Mouse (Mus musculus): ENCODE data around the gene Dus3l.

Dus3l gene

DNA sequence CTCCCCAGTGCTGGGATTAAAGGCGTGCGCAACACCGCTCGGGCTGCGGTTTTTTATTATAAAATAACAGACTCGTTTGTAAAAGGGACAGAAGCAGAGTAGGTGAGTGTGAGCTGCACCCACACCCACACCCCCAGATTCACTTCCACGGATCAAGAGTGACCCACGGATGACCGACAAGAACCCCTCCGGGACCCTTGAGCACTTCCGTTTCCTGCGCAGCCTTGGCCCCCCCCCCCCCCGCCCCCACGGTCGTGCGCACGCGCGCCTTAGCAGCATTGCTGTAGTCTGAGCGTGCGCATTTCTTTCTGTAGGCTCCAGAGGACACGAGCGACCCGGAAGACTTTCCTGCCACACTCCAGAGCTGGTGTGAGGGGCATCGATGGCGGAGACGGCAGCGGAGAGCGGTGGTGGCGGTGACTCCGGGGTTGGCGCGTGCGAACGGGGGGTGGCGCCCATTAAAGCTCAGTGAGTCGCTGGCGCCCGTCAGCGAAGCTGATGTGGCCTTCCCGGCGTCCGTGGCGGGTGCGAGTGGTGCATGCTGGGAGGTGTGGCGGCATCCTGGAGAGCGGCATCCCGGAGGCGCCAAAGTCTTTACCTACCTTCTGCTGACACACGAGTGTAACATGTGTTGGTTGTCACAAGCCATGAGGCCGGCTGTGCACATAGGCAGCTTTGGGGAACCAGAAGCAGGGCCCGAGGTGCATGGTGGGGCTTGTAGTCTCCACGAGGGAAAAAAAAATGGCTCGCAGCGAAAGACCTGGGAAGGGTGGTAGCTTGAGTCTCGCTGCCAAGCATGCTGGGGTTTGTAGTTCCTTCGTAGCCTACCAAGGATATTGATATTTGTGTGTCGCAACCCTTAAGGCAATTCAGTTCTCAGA is at the start of gene Dus3l:
Gene Dus3l, plus strand, starts transcription at position 284 of the 881 bp plus-strand sequence.
- DNase-seq (ENCODE audit: low spot score) = peak; percentile 77

DNA sequence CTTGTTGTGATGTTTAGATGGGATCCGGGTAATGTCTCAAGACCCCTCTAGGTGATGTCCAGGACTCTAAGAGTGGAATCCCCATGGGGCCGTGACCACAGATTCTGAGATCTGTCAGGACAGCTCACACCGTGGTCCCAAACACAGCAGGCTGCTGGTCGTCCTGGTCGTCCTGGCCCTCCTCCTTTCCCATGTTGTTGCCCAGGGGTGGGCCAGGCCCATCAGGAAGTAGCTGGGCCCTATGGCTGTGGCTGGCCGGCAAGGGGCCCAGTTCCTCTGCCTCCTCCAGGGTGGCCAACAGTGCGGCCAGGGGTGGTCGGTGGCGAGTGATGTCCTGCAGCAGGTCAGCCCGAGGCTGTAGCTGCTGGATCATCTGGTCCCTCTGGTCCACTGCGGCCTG is 49.2 kb upstream of the Dus3l start:
- DNase-seq (ENCODE audit: low spot score) = no peak

DNA sequence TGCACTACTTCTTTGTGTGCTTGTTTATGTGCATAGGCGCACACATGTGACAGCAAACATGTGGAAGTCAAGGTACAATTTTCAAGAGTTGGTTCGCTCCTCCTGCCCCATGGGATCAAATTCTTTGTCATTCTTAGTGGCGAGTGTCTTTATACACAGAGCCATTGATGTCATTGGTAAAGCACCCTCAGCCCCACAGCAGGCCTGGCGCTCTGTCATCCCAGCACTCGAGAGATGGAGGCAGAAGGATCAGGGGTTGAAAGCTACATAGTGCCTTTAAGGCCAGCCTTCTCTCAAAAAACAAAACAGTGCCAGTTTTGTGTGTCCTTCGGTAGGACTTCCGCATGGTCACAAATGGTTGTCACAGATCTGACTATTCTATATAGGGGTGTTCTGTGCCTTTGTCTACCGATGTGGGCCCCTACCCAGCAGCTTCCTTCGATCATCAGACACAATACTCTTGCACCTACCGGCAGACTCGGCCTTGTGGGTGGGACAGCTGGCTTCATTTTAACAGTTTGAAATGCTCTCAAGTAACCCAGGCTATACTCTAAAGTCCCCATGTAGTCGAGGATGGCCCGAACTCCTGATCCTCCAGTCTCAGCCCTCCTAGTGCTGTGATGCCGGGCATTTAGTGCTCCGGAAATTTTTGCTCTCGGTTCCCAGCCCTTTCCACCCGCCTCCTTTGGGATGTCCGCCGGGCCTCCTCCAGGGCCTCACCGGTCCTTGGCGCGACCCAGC is 48.5 kb upstream of the Dus3l start:
- DNase-seq (ENCODE audit: low spot score) = no peak

DNA sequence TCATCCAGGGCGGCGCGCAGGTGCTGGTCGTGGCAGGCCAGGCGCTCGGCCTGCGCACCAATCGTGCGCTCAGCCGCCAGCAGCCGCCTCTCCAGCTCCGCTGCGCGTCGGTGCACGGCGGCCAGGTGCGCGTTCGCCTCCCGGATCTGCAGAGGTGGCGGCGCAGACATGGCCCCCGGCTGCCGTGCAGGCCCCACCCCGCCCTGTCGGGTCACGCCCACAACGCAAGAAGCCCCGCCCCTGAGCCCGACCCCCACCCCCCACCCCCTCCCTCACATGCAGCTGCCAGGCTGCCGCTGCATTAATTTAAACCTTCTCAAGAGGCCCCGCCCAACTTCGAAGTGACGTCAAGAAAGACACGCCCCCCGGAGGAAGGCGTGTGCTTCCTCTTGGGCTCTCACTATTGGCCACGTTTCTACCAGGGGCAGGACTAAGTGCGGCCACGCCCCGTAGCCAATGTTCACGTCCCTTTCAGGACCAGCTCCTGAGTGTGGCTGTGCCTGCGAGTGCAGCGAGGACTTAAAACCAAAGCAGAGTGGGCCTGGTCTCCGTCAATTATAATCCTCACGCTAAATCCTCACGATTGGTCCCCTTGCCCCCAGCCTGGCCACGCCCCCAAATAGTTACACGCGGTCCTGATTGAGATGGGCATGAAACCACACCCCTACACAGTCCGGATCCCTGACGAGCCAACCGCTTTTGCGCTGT is 47.7 kb upstream of the Dus3l start:
- peak; percentile 93 for DNase-seq (ENCODE audit: low spot score)

GRCm38 (mm10) chr17:56717363-56718058 is 47.0 kb upstream of the Dus3l start, which contains the start of the genes Ndufa11 and Vmac:
Ndufa11 (plus strand) TSS chr17:56717767.
Vmac (minus strand) TSS chr17:56718022.
- peak; percentile 94 for DNase-seq (ENCODE audit: low spot score)

- no peak for DNase-seq (ENCODE audit: low spot score)
Observed at GRCm38 (mm10) chr17:56722441-56722840, 42.1 kb upstream of the Dus3l start.

- DNase-seq (ENCODE audit: low spot score) = no peak
Observed at GRCm38 (mm10) chr17:56723419-56724161, 41.0 kb upstream of the Dus3l start.

DNA sequence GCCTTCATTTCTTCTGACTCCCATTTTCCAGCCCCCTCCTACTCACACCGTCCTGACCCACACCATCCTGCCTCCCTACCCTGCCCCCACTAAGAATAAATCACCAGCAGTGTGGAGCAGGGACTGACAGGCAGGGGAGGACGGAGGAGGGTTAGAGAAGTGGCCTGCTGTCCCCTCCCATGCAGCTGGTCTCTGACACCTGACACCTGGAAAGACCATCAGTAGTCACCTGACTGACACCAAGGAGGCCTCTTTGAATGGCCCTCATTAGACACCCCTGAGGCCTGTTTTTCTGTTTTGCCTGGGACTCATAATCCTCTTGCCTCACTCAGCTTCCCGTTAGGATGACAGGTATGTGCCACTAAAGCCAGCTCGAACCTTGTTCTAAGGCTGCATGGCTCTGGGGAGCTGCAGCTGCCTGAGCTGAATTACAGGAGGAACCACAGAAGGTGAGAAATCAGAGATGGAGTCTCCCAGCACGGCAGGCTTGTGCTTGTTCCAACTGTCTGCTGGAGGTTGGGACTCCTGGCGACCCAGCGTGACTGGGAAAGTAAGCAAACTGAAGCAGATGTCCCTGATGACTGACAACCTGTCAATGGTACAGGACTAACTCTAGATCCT is 37.4 kb upstream of the Dus3l start:
- no peak for DNase-seq (ENCODE audit: low spot score)

- no peak for DNase-seq (ENCODE audit: low spot score)
Observed at GRCm38 (mm10) chr17:56727659-56728058, 36.9 kb upstream of the Dus3l start.

DNA sequence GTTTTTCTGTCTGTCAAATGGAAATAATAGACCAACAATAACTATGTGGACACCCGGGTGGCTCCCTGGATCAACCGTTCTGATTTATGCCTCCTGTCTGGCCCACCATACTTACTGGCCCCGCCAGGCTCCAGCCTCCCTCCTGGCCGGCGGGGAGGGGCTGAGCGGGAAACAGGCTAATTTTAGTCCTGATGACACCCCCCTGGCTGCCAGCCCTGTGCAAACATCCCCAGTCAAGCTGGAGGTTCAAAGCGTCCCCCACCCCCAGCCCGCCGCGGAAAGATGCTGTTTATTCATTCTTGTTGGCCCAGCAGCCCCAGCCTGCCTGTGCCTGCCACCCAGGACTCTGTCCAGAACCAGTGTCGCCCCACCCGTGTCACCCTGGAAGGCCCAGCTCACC is 36.4 kb upstream of the Dus3l start:
- DNase-seq (ENCODE audit: low spot score) = no peak

- no peak for DNase-seq (ENCODE audit: low spot score)
Observed at GRCm38 (mm10) chr17:56729151-56729550, 35.4 kb upstream of the Dus3l start.

DNA sequence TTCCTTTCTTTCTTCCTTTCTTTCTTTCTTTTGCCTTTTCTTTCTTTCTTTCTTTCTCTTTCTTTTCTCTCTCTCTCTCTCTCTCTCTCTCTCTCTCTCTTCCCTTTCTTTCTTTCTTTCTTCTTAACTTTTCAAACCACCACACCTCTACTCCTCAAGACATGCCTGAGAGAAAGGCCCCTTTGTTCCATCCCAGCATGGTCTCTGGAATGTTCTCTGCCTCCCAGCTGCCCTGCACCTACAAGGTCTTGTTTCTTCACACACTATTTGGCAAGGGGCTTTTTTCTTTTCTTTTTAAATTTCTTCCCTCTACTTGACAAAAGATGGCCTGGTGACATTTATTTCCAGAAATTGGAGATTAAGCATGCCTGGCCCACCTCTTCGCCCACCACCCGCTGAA is 34.9 kb upstream of the Dus3l start:
- DNase-seq (ENCODE audit: low spot score) = no peak

DNA sequence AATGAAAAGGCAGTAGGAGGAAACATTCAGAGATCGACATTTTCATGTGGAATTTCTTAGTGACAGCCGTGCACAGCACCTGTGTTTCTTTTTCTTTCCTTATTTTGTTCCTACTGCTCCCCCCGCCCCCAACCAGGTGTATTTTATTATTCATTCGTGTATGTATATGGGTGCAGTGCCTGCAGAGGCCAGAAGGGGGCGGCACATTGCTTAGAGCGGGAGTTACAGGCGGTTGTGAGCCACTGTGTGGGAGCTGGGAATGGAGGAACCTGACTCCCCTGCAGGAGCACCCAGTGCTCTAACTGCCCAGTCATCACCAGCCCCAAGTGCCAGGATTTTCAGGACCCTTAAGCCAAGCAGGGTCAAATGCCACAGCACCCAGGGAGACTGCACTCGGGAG is 28.0 kb upstream of the Dus3l start:
- DNase-seq (ENCODE audit: low spot score) = no peak

DNA sequence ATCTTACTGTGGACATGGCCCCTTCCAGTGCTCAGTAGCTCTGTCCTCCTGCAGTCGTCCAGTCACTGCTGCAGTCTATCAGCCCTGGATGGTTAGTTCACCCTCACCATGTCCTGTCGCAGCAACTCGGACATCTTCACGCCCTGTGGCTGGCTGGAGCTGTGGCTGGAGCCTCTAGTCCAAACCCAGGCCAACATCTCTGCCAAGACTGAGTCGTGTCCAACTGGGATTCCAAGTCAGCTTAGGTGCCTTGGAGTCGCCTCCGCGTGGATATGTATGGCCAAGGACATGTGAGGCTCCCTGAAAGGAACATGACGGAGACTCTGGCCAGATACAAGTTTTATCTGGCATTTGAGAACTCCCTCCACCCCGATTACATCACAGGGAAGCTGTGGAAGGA is 26.3 kb upstream of the Dus3l start:
- no peak for DNase-seq (ENCODE audit: low spot score)

DNA sequence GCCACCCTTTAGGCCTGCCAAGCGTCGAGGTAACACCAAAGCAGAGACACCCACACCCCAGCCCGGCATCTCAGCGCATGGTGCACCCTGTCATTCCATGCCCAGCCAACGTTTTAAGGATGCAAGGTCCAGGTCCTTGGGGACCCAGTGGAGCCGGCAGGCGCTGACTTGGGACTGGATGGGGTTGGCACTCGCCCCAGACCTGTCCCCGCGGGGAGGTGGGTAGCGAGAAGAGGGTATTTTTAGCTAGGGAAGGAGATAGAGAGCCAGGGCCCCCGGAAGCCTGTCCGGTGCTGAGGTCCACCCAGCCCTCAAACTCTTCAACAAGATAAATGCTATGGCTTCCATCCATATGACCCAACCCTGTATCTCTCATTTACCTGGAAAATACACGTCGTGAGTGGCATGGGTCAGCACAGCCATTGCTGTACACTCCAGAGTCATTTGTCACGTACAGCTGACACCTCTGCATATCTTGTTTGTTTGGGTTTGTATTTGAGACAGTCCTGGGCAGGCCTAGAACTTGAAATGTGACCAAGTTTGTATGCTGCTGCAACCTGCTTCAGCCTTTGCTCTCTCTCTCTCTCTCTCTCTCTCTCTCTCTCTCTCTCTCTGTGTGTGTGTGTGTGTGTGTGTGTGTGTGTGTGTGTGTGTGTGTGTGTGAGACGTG is 24.3 kb upstream of the Dus3l start:
- no peak for DNase-seq (ENCODE audit: low spot score)

DNA sequence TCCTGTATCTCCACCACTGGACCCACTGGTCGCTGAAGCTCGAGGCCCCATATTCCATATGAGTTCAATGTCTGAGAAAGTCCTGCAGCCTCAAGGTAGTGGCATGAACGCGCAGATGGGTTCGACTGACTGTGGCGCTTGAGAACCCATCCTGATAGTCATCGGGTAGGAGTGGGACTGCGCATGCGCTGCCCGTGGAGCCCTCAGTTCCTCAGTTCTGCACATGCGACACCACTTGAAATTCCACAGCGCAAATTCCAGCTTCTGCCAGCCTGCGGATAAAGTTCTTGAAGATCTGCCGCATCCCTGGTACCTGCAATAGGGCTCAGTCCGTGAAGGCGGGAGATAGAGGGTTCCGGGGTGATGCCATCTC is 23.8 kb upstream of the Dus3l start:
- DNase-seq (ENCODE audit: low spot score) = no peak

- DNase-seq (ENCODE audit: low spot score) = no peak
Observed at GRCm38 (mm10) chr17:56744173-56744572, 20.4 kb upstream of the Dus3l start.

DNA sequence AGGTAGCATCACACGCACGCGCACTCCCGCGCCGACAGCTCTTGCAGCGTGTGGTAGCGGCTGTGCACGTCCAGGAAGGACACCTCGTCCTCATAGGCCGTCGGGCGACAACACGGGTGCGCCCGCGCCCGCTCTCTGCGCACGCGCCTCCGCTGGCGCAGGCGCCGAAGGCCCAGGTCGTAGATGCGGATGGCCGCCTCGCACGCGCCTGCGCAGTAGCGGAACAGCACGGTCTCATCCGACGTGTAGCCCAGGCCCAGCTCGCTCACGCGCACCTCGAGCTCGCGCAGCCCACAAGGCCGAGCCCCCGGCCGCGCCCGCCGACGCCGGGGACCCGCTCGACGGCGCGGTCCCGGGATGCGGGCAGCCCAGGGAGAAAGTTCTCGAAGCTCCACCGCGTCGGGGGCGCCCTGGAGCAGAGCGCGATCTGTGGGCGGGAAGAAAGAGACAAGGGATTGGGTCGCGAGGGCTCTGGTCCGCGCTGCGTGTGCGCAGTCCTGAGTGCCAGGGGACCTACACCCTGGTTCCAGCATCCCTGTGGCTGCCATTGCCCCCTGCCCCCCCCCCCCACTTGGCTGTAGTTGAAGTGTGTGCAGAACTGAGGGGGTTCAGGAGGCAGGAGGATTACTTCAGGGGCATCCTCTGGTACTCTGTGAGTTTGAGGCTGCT is 13.0 kb upstream of the Dus3l start:
- DNase-seq (ENCODE audit: low spot score) = no peak

DNA sequence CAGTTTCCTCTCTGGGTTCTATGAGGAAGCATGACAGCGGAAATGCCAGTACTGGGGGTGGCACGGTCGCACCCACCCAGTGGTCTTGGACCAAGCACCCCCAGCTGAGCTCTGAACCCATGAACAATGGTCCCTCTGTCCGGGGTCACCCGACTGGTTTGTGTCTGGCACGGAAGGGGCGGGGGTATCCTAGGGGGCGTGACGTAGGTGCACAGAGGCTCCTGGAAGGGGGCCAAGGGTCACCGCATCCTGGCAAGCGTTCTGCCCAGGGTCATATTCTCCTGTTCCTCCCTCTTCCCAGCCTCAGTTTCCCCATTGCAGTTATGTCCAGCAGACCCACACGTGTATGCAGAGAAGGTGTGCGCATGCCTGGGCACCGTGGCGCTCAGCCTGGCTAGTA is 11.1 kb upstream of the Dus3l start:
- no peak for DNase-seq (ENCODE audit: low spot score)
